Mouse (Mus musculus) cerebellum, adult 2 months (tissue): ENCODE measurements around the gene Plcl2.

Experiments
- CTCF ChIP-seq: fragments of 200-500 bp; IDR thresholded peaks from 2 replicates; pipeline ENCODE4 v1.5.1; 2011; ENCODE audit warnings: low read depth, mild to moderate bottlenecking, control low read depth, low read length, moderate library complexity, borderline replicate concordance; ENCODE audit not compliant: insufficient read depth
- POLR2A ChIP-seq: fragments of 200-500 bp; IDR thresholded peaks from 2 replicates; pipeline ENCODE4 v1.6.1; 2011; ENCODE audit warnings: low read length, control low read depth, borderline replicate concordance; ENCODE audit not compliant: insufficient read depth

DNA sequence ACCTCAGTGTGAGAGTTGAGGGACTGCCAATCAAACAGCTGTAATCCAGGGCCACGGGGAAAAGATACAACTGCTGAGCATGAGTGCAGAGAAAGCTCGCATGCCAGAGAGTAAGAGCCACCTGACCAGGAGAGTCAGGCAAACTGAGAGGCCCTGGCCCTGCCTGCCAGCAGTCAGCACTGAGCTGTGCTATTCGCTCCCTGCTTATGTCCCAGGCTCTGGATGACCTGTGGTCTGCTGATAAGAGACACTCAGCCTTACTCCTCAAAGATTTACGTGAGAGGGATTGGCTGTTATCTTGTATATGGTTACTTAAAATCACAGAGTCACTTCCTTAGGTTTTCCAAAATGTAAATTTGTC, 146.2 kb downstream of the Plcl2 start:
- TF ChIP-seq POLR2A (no peak), CTCF (no peak)
